Mouse (Mus musculus): ENCODE results near the gene Fam98a.

DNA sequence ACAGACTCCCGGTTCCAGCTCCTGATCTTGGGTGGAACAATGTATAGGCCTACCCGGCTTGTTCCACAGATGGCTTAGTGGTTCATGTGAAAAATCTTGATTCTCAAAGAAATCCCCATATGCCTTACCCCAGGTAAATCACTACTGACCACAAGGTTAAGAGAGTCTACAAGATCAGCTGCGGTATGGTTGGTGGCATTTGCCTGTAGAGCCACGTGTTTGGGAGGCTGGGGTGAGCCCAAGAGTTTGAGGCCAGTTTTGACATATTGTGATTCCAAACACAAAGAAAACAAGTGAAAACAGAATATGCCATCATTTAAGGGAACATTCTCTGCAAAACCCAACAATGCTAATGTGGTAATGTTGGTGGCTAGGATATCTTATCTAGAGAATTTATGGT lies 16.1 kb downstream of the Fam98a start:
- TF ChIP-seq CTCF (IDR thresholded peaks at IDR 0.05) (no peak), EP300 (IDR thresholded peaks at IDR 0.05) (no peak)
